Mouse (Mus musculus) midbrain, embryonic 10.5 days (tissue): ENCODE data around the gene Vezt. TPM values are rescaled to one million over a fixed set of nuclear protein-coding genes. Genes with fewer than 3 reads are reported as not detected.

Source experiments
- DNase-seq: peaks from one replicate; pipeline ENCODE4 v3.0.0-alpha.2; 2017; ENCODE audit warnings: low spot score
- H3K27ac ChIP-seq: fragments of 300-500 bp; sonication (generic); replicated peaks from 2 replicates; pipeline ENCODE4 v1.5.1; 2016; ENCODE audit warnings: mild to moderate bottlenecking
- H3K27me3 ChIP-seq: fragments of 300-500 bp; sonication (generic); 2 replicates; pipeline ENCODE4 v1.6.1; 2016; ENCODE audit warnings: low read depth, mild to moderate bottlenecking; ENCODE audit not compliant: poor library complexity, severe bottlenecking
- H3K36me3 ChIP-seq: fragments of 300-500 bp; sonication (generic); 2 replicates; pipeline ENCODE4 v1.6.1; 2016; ENCODE audit warnings: mild to moderate bottlenecking, moderate library complexity
- H3K4me1 ChIP-seq: fragments of 300-500 bp; sonication (generic); 2 replicates; pipeline ENCODE4 v1.6.1; 2016
- H3K4me3 ChIP-seq: fragments of 300-500 bp; sonication (generic); 2 replicates; pipeline ENCODE4 v1.5.1; 2016; ENCODE audit warnings: mild to moderate bottlenecking, moderate library complexity
- H3K9me3 ChIP-seq: fragments of 300-500 bp; sonication (generic); replicated peaks from 2 replicates; pipeline ENCODE4 v1.6.1; 2016; ENCODE audit warnings: mild to moderate bottlenecking
- WGBS: fragments of 180-500 bp; shearing (Covaris S2); methylation state at CpG from one replicate; pipeline ENCODE4 v1.1.7; 2016; 5-methylcytosine and 5-hydroxymethylcytosine counted together
- polyA plus RNA-seq: library from polyadenylated mRNA; unstranded; fragments of >200 nt; fragmentation: Nextera tagmentation; extraction: Ambion mirVana; gene quantifications from 2 replicates; pipeline ENCODE4 v1.2.1, GENCODE M21; 2016

Gene Vezt
- polyA plus RNA-seq, 1 experiment from 2014 or later = 29.6 TPM

DNA sequence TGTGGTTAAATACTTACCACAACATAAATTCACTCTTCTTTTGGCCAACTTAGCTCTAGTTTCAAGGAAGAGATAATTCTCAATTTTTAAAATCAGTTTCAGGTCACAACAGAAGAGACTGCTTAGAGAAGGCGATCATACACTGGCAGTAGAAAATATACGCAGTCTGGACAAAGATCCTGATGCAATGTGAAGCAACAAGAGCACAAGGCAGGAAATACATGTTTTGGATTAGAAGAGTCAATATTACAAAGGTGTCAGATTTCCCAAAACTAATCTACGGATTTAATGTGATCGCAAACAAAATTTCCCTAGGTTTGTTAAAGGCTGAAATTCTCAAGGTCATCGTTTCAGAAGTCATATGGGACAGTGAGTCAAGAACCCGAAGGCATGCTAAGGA, 4.5 kb downstream of the Vezt start:
- Histone ChIP-seq H3K9me3 (no peaks in the 10 kb centered on the region), H3K27me3 (no peaks in the 10 kb centered on the region), H3K27ac (no peak overlapping the region), H3K4me1 (peaks cover 24% of the 10 kb centered on the region), H3K4me3 (no peak overlapping the region), H3K36me3 (peaks cover 26% of the 10 kb centered on the region)
- 87% methylated on average over 6 of the region's 6 CpGs for WGBS
- no peak for DNase-seq

DNA sequence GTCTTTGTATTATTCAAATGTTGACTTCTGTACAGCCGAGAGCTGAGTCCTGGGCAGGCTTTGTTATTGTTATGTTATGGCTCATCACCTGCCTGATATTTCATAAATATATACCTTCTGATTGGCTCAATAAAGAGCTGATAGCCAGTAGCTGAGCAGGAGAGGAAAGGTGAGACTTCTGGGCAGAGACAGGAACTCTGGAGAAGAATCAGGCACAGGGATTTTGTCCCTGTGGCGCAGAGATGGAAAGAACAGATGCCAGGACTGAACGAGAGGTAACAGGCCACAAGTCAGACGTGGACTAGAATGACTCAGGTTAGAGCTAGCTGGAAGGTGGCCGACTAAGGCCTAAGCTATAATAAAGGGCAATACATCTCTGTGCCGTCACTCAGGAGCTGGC, 7.1 kb downstream of the Vezt start:
- WGBS = 90% methylated on average over 6 of the region's 6 CpGs

DNA sequence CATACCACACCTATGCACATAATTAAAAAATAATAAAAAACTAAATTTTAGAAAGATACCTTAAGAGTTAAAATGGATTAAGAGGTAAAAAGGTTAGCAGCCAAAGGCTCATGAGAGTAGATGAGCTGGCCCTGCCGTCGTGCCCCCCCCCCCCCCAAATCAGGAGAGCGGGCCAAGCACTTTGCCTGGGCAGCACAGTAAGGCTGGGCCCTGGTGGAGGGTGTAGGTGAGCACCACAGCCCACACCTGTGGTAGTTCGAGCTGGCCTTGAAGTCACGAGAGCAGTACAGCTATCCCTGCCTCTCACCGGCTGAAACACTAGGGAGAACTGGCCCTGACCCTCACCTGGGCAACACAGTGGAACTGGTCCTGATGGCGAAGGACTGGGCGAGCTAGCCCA, 10.5 kb downstream of the Vezt start:
- Histone ChIP-seq H3K27me3 (no peaks in the 10 kb centered on the region), H3K4me1 (no peaks in the 10 kb centered on the region), H3K27ac (no peak overlapping the region), H3K9me3 (no peaks in the 10 kb centered on the region), H3K4me3 (no peak overlapping the region), H3K36me3 (peaks cover 34% of the 10 kb centered on the region)
- WGBS = 92% methylated on average over 7 of the region's 8 CpGs
- DNase-seq = no peak

More for the DNA sequence above, 7.1 kb downstream of the Vezt start:
- peaks cover 41% of the 10 kb centered on the region for H3K36me3 ChIP-seq
- H3K27me3 ChIP-seq = no peaks in the 10 kb centered on the region
- no peaks in the 10 kb centered on the region for H3K9me3 ChIP-seq
- DNase-seq = no peak
- H3K4me3 ChIP-seq = no peak overlapping the region
- H3K4me1 ChIP-seq = peaks cover 7% of the 10 kb centered on the region
- no peak overlapping the region for H3K27ac ChIP-seq

DNA sequence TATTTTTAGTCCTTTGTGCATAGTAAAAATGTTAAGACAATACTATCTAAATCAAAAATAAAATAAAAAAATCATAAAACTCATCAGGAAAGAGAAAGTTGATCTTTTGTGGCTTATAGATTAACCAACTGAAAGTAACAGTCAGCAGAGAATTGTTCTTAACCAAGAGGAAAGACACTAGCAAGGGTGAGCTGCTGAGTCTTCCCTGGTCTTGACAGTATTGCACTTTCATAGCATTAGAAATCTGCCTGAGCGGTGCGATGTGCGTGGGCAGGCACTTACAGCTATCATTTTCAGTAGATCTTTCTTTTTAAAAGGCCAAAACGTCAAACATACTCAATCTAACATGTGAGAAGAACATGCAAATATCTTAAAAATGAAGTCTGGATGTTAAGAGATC, 14.6 kb downstream of the Vezt start:
- no peak overlapping the region for H3K27ac ChIP-seq
- H3K4me1 ChIP-seq = no peaks in the 10 kb centered on the region
- H3K36me3 ChIP-seq = peaks cover 17% of the 10 kb centered on the region
- no peak overlapping the region for H3K4me3 ChIP-seq
- no peaks in the 10 kb centered on the region for H3K27me3 ChIP-seq
- H3K9me3 ChIP-seq = no peaks in the 10 kb centered on the region
- WGBS = 94% methylated on average over 4 of the region's 4 CpGs
- no peak for DNase-seq

DNA sequence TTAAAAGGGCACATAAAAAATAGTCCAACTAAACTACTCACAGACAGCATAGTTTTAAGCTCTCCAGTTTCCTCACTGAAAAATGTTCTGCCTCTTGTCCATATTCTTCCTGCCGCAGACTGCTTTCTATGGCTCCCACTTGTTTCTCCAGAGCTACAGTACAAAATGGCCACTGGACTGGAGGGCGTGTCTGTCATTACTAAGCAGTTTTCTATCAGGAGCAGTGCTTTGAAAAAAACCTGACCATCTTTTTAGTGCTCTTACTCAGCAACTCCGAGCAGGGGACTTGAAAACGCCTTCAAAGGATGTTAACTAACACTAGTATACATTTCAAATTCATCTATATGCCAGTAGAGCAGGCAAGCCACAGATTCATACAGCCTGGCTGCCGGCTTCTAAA, 15.0 kb downstream of the Vezt start:
- H3K4me3 ChIP-seq = no peak overlapping the region
- H3K4me1 ChIP-seq = no peaks in the 10 kb centered on the region
- H3K27ac ChIP-seq = no peak overlapping the region
- 88% methylated on average over 5 of the region's 5 CpGs for WGBS
- H3K36me3 ChIP-seq = peaks cover 15% of the 10 kb centered on the region
- DNase-seq = no peak
- no peaks in the 10 kb centered on the region for H3K9me3 ChIP-seq
- H3K27me3 ChIP-seq = no peaks in the 10 kb centered on the region

DNA sequence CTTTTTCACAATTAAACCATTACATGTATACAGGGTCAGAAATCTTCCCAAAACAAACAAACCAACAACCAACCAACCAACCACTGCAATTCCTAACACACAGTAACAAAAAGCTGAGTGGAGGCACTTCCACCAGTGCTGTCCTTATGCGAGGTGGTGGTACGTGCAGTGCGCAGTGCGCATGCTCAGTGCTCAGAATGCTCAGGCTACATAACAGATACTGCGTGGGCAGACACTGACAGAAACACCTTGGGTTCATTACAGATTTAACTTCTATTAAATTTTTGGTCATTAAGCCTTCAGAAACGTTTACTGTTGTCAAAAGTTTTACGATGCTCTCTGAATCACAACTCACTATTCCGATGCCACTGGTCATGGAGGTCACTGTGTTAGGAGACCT, 18.2 kb downstream of the Vezt start:
- WGBS = 96% methylated on average over 8 of the region's 8 CpGs
- DNase-seq = no peak

DNA sequence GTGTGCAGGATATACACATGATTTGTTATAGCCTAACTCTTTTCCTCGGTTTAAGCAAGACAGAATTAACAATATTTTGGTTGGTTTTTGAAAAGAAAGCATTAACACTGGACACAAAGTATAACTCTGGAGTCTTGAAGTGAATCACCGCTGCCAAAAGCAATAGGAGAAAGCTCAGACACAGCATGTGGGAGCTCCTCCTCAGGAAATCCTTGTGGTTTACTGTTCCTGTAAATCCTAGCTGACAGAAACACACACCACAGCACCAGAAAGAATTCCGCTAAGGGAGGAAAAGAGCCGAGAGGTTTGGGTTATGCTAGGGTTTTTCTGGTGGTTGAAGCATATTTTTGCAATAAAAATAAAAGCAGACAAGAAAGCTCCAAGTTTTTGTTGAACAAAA, 21.4 kb downstream of the Vezt start:
- H3K27ac ChIP-seq = no peak overlapping the region
- H3K4me3 ChIP-seq = no peak overlapping the region
- H3K27me3 ChIP-seq = no peaks in the 10 kb centered on the region
- WGBS = 80% methylated on average over 4 of the region's 4 CpGs
- no peaks in the 10 kb centered on the region for H3K9me3 ChIP-seq
- DNase-seq = no peak
- no peaks in the 10 kb centered on the region for H3K4me1 ChIP-seq
- H3K36me3 ChIP-seq = 0 out of 2 replicates have a peak, but pooled peaks cover 2% of the 10 kb centered on the region

More for the DNA sequence above, 18.2 kb downstream of the Vezt start:
- H3K4me3 ChIP-seq = no peak overlapping the region
- no peaks in the 10 kb centered on the region for H3K27me3 ChIP-seq
- H3K4me1 ChIP-seq = no peaks in the 10 kb centered on the region
- H3K36me3 ChIP-seq = 0 out of 2 replicates have a peak, but pooled peaks cover 2% of the 10 kb centered on the region
- H3K27ac ChIP-seq = no peak overlapping the region
- no peaks in the 10 kb centered on the region for H3K9me3 ChIP-seq

DNA sequence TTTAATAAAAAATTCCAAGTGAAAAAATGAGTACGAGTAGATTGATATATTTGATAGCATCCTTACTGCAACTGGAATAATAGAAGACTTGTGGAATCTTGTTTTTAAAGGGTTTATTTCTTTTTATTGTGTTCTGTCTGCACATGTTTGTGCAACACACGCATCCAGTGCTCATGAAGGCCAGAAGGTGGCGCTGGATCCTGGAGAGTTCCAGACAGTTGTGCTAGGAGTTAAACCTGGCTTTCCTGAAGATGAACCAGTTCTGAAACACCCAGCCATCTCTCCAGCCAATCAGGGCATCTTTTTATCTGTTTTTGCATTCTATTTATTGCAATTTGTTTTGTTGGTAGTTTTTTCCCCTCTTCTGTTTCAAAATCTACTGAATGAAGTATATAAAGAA, 22.4 kb downstream of the Vezt start:
- peak; percentile 42 for DNase-seq

DNA sequence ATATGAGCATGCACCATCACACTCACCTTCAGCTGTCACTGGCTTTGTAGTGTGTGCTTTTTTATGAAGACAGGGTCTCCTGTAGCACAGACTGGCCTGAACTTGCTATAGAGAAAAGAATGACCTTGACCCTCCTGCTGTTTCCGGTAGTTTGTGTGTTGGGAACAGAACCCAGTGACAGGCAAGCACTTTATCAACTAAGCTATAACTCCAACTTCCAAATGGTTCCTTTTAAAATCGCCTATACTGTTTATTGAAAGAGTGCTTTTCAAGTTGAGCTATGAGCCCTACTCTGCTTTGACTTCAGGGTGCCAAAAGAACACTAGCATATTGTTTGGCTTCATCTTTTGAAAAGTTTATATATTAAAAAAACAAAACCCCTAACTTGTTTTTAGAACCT, 24.6 kb downstream of the Vezt start:
- H3K27me3 ChIP-seq = no peaks in the 10 kb centered on the region
- no peaks in the 10 kb centered on the region for H3K9me3 ChIP-seq
- H3K4me1 ChIP-seq = no peaks in the 10 kb centered on the region
- WGBS = 72% methylated on average over 2 of the region's 2 CpGs
- peaks cover 13% of the 10 kb centered on the region for H3K36me3 ChIP-seq
- no peak for DNase-seq
- H3K27ac ChIP-seq = no peak overlapping the region
- no peak overlapping the region for H3K4me3 ChIP-seq

More for the DNA sequence above, 22.4 kb downstream of the Vezt start:
- WGBS = 45% methylated on average over 3 of the region's 3 CpGs
- H3K27me3 ChIP-seq = no peaks in the 10 kb centered on the region
- no peak overlapping the region for H3K27ac ChIP-seq
- no peaks in the 10 kb centered on the region for H3K4me1 ChIP-seq
- no peaks in the 10 kb centered on the region for H3K9me3 ChIP-seq
- H3K4me3 ChIP-seq = no peak overlapping the region
- H3K36me3 ChIP-seq = peaks cover 5% of the 10 kb centered on the region

DNA sequence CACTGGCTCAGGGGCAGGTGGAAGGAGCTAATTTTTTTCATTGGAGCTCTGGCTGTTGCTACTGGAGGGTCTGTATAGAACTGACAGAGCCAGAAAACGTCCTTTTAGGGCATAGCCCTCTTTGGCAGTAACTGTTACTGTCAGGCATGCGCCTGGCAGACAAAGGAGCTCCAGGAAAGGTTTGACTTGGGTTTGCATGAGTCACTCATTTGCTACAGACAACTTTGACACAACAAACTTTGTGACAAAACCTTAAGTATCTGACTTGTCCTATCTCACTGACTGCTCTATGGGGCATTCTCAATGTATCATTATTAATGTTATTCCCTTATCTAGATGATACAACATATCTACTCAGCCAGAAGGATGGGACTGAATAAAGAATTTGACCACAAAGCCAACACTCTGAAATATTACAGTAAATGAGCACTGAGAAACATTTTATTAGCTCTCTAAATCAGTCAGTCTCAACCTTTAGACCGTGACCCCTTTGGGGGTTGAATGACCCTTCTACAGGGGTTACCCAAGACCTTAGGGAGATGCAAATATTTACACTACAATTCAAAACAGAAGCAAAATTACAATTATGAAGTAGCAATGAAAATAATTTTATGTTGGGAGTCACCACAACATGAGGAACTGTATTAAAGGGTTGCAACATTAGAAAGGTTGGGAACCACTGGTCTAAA, 25.5 kb downstream of the Vezt start:
- 90% methylated on average over 3 of the region's 3 CpGs for WGBS
- no peak overlapping the region for H3K4me3 ChIP-seq
- no peaks in the 10 kb centered on the region for H3K27me3 ChIP-seq
- H3K4me1 ChIP-seq = no peaks in the 10 kb centered on the region
- H3K9me3 ChIP-seq = no peaks in the 10 kb centered on the region
- H3K27ac ChIP-seq = no peak overlapping the region
- DNase-seq = no peak
- peaks cover 22% of the 10 kb centered on the region for H3K36me3 ChIP-seq

DNA sequence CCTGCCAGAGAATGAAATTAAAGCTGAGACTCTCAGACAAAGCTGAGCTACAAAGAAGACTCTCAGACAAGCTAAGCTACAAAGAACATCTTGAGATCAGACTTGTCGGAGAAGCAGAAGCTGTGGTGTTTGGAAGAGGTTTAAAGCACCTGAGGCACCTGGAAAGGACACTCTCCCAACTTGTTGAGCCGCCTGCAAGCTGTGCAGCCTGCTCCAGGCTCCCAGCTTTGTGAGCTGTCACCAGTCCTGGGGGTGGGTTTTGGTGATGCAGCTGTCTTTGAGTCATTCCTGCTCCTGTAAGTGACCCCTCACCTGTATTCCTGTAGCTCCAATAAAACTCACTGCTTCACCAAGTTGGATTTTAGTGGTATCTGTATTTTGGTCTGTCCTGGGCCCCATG, 27.3 kb downstream of the Vezt start:
- H3K27me3 ChIP-seq = no peaks in the 10 kb centered on the region
- DNase-seq = no peak
- no peak overlapping the region for H3K27ac ChIP-seq
- H3K9me3 ChIP-seq = no peaks in the 10 kb centered on the region
- H3K4me3 ChIP-seq = no peak overlapping the region
- H3K36me3 ChIP-seq = peaks cover 35% of the 10 kb centered on the region
- no peaks in the 10 kb centered on the region for H3K4me1 ChIP-seq
- WGBS = 95% methylated on average over 2 of the region's 2 CpGs

DNA sequence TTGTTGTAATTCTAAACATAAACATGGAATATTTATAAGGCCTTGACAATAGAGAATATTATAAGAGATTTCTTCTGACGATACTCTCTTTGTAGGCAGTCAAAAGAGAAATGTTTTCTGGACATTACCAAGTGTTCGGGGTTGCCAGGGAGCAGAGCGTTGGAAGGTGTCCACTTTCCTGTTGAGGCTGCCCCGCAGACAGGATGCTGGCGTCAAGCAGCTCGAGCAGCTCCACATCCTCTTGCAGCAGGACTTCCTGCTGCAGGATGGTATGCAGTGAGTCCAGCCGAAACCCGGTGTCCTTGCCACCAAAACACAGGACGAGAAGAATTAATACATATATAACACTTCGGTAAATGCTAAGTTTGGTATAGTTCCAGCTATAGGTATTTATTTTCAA, 35.4 kb downstream of the Vezt start:
- Histone ChIP-seq H3K27me3 (no peaks in the 10 kb centered on the region), H3K4me1 (no peaks in the 10 kb centered on the region), H3K36me3 (peaks cover 90% of the 10 kb centered on the region), H3K9me3 (peaks cover 8% of the 10 kb centered on the region; the same call in 1 of the 2 replicates), H3K4me3 (no peak overlapping the region), H3K27ac (no peak overlapping the region)
- no peak for DNase-seq
- 93% methylated on average over 10 of the region's 10 CpGs for WGBS

DNA sequence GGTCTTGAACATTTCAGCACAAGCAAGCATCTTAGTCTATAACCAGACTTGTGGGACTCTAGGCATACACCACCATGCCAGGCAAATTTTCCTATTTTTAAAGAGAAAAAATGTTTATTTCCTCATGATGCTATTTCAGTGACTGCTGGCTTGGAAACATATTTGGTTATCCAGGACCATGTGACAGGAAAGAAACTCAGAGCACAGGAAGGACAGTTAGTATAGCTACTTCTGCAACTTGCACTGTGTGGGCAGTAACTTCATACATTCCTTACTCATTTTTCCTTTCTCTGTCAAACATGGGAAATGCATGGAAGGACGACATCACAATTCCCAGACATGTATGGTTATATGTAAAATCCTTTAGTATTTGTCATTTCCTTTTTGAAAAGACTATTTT, 36.3 kb downstream of the Vezt start:
- H3K36me3 ChIP-seq = peaks cover 92% of the 10 kb centered on the region
- DNase-seq = no peak
- WGBS = 88% methylated on average over 1 of the region's 1 CpGs
- H3K9me3 ChIP-seq = peaks cover 8% of the 10 kb centered on the region; the same call in 1 of the 2 replicates
- no peaks in the 10 kb centered on the region for H3K4me1 ChIP-seq
- no peak overlapping the region for H3K27ac ChIP-seq
- H3K27me3 ChIP-seq = no peaks in the 10 kb centered on the region
- no peak overlapping the region for H3K4me3 ChIP-seq
